Mouse (Mus musculus): ENCODE results near the gene Itgax. TPM values are rescaled to one million over a fixed set of nuclear protein-coding genes. Genes with fewer than 3 reads are reported as not detected.

Itgax gene
- polyA plus RNA-seq (2014; fragmentation: Nextera tagmentation; extraction: Ambion mirVana): 0.06 and 0.11 TPM in 2 replicates

DNA sequence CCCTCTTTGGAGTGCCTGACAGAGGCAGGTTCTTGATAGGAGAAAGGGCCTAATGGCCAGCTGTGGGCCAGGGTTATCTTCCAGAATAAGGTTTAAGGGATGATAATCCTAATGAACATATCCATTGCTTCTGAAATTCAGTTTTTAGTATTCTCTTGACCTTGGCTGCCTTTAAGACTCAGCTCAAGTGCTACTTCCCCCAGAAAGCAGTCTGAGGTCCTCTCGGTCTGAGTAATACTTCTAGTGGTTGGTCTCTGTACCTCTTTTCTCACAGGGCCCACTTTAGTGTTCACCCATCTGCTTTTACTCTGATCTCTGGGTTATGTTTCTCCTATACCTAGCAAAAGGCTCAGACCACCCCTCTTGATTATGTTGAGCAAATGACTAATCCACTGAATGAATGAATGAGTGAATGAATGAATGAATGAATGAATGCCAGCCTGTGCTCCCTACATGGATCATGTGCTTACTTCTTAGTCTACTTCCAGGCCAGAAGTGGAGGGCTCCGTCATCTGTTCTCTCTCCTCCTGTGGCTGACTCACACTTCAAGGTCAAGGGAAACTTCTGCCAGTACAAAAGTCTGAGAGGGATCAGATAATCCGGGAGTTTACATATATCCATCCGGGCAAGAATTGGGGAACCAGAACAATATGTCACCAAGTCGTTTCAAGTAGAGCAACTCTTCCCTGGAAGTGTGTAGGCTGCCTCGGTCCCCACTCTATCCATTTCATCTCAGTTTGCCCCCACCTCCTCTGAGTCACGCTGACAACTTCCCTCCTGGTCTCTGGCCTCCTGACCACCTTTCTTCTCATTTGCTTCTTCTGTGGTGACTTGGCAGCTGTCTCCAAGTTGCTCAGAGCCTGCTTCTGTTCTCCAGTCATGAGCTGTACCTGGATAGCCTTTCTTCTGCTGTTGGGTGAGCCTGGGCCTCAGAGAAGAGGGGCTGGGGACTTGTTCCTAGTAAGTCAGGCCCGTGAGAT, at the start of gene Itgax:
Itgax (plus strand) TSS at position 807 of the 980 bp plus-strand sequence.
- WGBS (ENCODE audit: insufficient replicate concordance): 56% methylated on average over 8 of the region's 8 CpGs
- no peak within 1 kb of the TSS for H3K4me2 ChIP-seq
- no peaks in the 10 kb centered on the region for H3K27me3 ChIP-seq (ENCODE audit: control insufficient read depth, insufficient read depth, low read length)
- H3K9me3 ChIP-seq (replicated peaks; ENCODE audit: control insufficient read depth, low read length): no peaks in the 10 kb centered on the region
- H3K9ac ChIP-seq (ENCODE audit: low read depth, low read length): no peak within 1 kb of the TSS
- no peaks in the 10 kb centered on the region for H3K36me3 ChIP-seq (ENCODE audit: control insufficient read depth, insufficient read depth, low read length)
- no peak within 1 kb of the TSS for H3K4me3 ChIP-seq (ENCODE audit: low read depth, low read length)
- no peak within 1 kb of the TSS for H3K27ac ChIP-seq (ENCODE audit: low read depth, low read length)
- peaks cover 5% of the 10 kb centered on the region; the same call in 1 of the 2 replicates for H3K4me1 ChIP-seq (ENCODE audit: control insufficient read depth, insufficient read depth, low read length)
- ATAC-seq (replicated peaks; ENCODE audit: insufficient number of reproducible peaks, low FRiP score, low TSS enrichment): no peak

DNA sequence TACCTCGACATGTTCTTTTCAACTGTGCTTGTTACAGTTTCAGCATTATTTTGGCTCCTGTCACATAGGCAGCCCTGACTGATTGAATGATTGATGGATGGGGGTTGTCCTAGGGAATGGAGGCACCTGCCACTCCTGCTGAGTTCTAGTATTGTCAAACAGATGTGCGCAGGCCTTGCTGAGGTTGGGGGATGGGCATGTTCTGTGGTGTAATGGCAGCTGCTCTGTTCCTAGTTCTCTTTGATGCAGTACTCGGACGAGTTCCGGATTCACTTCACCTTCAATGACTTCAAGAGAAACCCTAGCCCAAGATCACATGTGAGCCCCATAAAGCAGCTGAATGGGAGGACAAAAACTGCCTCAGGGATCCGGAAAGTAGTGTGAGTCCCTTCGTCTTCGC, 49.3 kb upstream of the Itgax start:
- Histone ChIP-seq H3K4me3 (ENCODE audit: low read depth, low read length) (no peak overlapping the region), H3K9ac (ENCODE audit: low read depth, low read length) (no peak overlapping the region), H3K9me3 (replicated peaks; ENCODE audit: control insufficient read depth, low read length) (no peaks in the 10 kb centered on the region), H3K4me2 (no peak overlapping the region), H3K36me3 (ENCODE audit: control insufficient read depth, insufficient read depth, low read length) (no peaks in the 10 kb centered on the region), H3K27ac (ENCODE audit: low read depth, low read length) (no peak overlapping the region), H3K27me3 (ENCODE audit: control insufficient read depth, insufficient read depth, low read length) (no peaks in the 10 kb centered on the region), H3K4me1 (ENCODE audit: control insufficient read depth, insufficient read depth, low read length) (no peaks in the 10 kb centered on the region)
- ATAC-seq (replicated peaks; ENCODE audit: insufficient number of reproducible peaks, low FRiP score, low TSS enrichment): no peak
- 80% methylated on average over 8 of the region's 8 CpGs for WGBS (ENCODE audit: insufficient replicate concordance)

DNA sequence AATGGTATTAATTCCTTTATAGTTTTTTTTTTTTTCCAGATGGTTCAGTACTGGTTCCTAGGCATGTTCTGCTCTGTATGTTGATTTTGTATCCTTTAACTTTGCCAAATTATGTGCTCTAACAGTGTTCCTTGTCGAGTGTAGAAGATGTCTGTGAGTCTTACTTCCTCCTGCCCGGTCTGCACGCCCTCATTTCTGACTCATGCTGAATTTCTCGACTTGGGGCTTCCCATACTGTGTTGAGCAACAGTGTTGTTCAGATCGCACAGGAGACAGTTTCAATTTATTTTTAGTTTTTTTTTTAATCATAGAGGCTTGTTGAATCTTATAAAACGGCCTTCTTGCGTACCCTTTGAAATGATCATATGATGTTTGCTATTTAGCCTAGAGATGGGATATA, 40.2 kb upstream of the Itgax start:
- Histone ChIP-seq H3K4me1 (ENCODE audit: control insufficient read depth, insufficient read depth, low read length) (no peaks in the 10 kb centered on the region), H3K4me3 (ENCODE audit: low read depth, low read length) (no peak overlapping the region), H3K4me2 (no peak overlapping the region), H3K9me3 (replicated peaks; ENCODE audit: control insufficient read depth, low read length) (no peaks in the 10 kb centered on the region), H3K27me3 (ENCODE audit: control insufficient read depth, insufficient read depth, low read length) (no peaks in the 10 kb centered on the region), H3K36me3 (ENCODE audit: control insufficient read depth, insufficient read depth, low read length) (no peaks in the 10 kb centered on the region), H3K27ac (ENCODE audit: low read depth, low read length) (no peak overlapping the region), H3K9ac (ENCODE audit: low read depth, low read length) (no peak overlapping the region)
- no peak for ATAC-seq (replicated peaks; ENCODE audit: insufficient number of reproducible peaks, low FRiP score, low TSS enrichment)
- WGBS (ENCODE audit: insufficient replicate concordance): 77% methylated on average over 7 of the region's 7 CpGs

DNA sequence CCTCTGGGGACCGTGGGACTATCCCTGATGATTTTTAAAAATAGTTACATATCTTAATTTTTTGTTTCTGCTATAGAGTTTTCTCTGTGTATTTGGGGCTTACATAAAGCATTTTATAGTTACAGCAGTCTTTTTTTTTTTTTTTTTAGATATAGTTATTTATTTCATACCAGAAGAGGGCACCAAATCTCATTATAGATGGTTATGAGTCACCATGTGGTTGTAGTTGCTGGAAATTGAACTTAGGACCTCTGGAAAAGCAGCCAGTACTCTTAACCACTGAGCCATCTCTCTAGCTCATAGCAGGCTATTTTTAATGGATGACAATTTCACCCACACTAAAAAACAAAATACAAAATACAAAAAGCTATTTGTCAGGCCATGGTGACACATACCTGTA, 31.2 kb upstream of the Itgax start:
- Histone ChIP-seq H3K9me3 (replicated peaks; ENCODE audit: control insufficient read depth, low read length) (no peaks in the 10 kb centered on the region), H3K36me3 (ENCODE audit: control insufficient read depth, insufficient read depth, low read length) (no peaks in the 10 kb centered on the region), H3K27ac (ENCODE audit: low read depth, low read length) (no peak overlapping the region), H3K4me1 (ENCODE audit: control insufficient read depth, insufficient read depth, low read length) (no peaks in the 10 kb centered on the region), H3K27me3 (ENCODE audit: control insufficient read depth, insufficient read depth, low read length) (no peaks in the 10 kb centered on the region), H3K9ac (ENCODE audit: low read depth, low read length) (no peak overlapping the region), H3K4me2 (no peak overlapping the region), H3K4me3 (ENCODE audit: low read depth, low read length) (no peak overlapping the region)
- 85% methylated on average over 1 of the region's 1 CpGs for WGBS (ENCODE audit: insufficient replicate concordance)
- ATAC-seq (replicated peaks; ENCODE audit: insufficient number of reproducible peaks, low FRiP score, low TSS enrichment): no peak

- Histone ChIP-seq H3K4me3 (ENCODE audit: low read depth, low read length) (no peak overlapping the region), H3K9ac (ENCODE audit: low read depth, low read length) (no peak overlapping the region), H3K4me2 (no peak overlapping the region), H3K27me3 (ENCODE audit: control insufficient read depth, insufficient read depth, low read length) (no peaks in the 10 kb centered on the region), H3K27ac (ENCODE audit: low read depth, low read length) (no peak overlapping the region), H3K9me3 (replicated peaks; ENCODE audit: control insufficient read depth, low read length) (no peaks in the 10 kb centered on the region), H3K36me3 (ENCODE audit: control insufficient read depth, insufficient read depth, low read length) (no peaks in the 10 kb centered on the region), H3K4me1 (ENCODE audit: control insufficient read depth, insufficient read depth, low read length) (no peaks in the 10 kb centered on the region)
- no peak for ATAC-seq (replicated peaks; ENCODE audit: insufficient number of reproducible peaks, low FRiP score, low TSS enrichment)
- 78% methylated on average over 2 of the region's 2 CpGs for WGBS (ENCODE audit: insufficient replicate concordance)
Measured at GRCm38 (mm10) chr7:128100742-128101357, 28.5 kb upstream of the Itgax start.

GRCm38 (mm10) chr7:128105246-128105645, 24.1 kb upstream of the Itgax start:
- no peak overlapping the region for H3K27ac ChIP-seq (ENCODE audit: low read depth, low read length)
- no peak overlapping the region for H3K4me2 ChIP-seq
- H3K36me3 ChIP-seq (ENCODE audit: control insufficient read depth, insufficient read depth, low read length): no peaks in the 10 kb centered on the region
- 50% methylated on average over 4 of the region's 4 CpGs for WGBS (ENCODE audit: insufficient replicate concordance)
- no peaks in the 10 kb centered on the region for H3K9me3 ChIP-seq (replicated peaks; ENCODE audit: control insufficient read depth, low read length)
- ATAC-seq (replicated peaks; ENCODE audit: insufficient number of reproducible peaks, low FRiP score, low TSS enrichment): no peak
- H3K4me1 ChIP-seq (ENCODE audit: control insufficient read depth, insufficient read depth, low read length): no peaks in the 10 kb centered on the region
- no peaks in the 10 kb centered on the region for H3K27me3 ChIP-seq (ENCODE audit: control insufficient read depth, insufficient read depth, low read length)
- no peak overlapping the region for H3K9ac ChIP-seq (ENCODE audit: low read depth, low read length)
- no peak overlapping the region for H3K4me3 ChIP-seq (ENCODE audit: low read depth, low read length)

- H3K4me3 ChIP-seq (ENCODE audit: low read depth, low read length): no peak overlapping the region
- no peak overlapping the region for H3K4me2 ChIP-seq
- H3K36me3 ChIP-seq (ENCODE audit: control insufficient read depth, insufficient read depth, low read length): no peaks in the 10 kb centered on the region
- no peaks in the 10 kb centered on the region for H3K27me3 ChIP-seq (ENCODE audit: control insufficient read depth, insufficient read depth, low read length)
- H3K9ac ChIP-seq (ENCODE audit: low read depth, low read length): no peak overlapping the region
- no peak overlapping the region for H3K27ac ChIP-seq (ENCODE audit: low read depth, low read length)
- no peak for ATAC-seq (replicated peaks; ENCODE audit: insufficient number of reproducible peaks, low FRiP score, low TSS enrichment)
- no peaks in the 10 kb centered on the region for H3K4me1 ChIP-seq (ENCODE audit: control insufficient read depth, insufficient read depth, low read length)
- no peaks in the 10 kb centered on the region for H3K9me3 ChIP-seq (replicated peaks; ENCODE audit: control insufficient read depth, low read length)
- 80% methylated on average over 7 of the region's 7 CpGs for WGBS (ENCODE audit: insufficient replicate concordance)
Measured at GRCm38 (mm10) chr7:128107462-128107861, 21.9 kb upstream of the Itgax start.

DNA sequence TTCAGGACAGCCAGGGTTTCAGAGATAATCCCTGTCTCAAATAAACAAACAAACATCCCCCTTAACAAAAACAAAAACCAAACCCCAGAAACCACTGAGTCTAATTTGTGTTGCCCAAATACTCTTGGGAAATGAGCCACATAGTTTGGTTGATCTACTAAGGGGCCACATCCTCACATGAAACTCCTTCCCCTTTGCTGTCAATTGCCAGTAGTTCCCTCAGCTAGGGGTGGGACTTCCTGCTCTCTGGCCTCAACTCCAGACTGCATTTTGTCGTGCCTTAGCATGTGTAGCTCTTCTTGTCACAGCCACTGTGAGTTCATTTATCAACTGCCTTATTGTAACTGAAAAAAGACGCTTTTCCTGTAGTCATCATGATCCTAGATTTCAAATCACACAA, 19.0 kb upstream of the Itgax start:
- 55% methylated on average over 2 of the region's 2 CpGs for WGBS (ENCODE audit: insufficient replicate concordance)
- Histone ChIP-seq H3K27me3 (ENCODE audit: control insufficient read depth, insufficient read depth, low read length) (no peaks in the 10 kb centered on the region), H3K4me2 (no peak overlapping the region), H3K9me3 (replicated peaks; ENCODE audit: control insufficient read depth, low read length) (no peaks in the 10 kb centered on the region), H3K4me3 (ENCODE audit: low read depth, low read length) (no peak overlapping the region), H3K36me3 (ENCODE audit: control insufficient read depth, insufficient read depth, low read length) (no peaks in the 10 kb centered on the region), H3K27ac (ENCODE audit: low read depth, low read length) (no peak overlapping the region), H3K4me1 (ENCODE audit: control insufficient read depth, insufficient read depth, low read length) (no peaks in the 10 kb centered on the region), H3K9ac (ENCODE audit: low read depth, low read length) (no peak overlapping the region)
- ATAC-seq (replicated peaks; ENCODE audit: insufficient number of reproducible peaks, low FRiP score, low TSS enrichment): no peak

All from heart, embryonic 11.5 days (tissue).